Mouse (Mus musculus): ENCODE data around the gene Bex4. TPM values are rescaled to one million over a fixed set of nuclear protein-coding genes. Genes with fewer than 3 reads are reported as not detected.
"Not testable (repeated sequence)": the region's sequence is repeated elsewhere in the genome, so short reads cannot be mapped to it uniquely, and the experiment has no call there.

Bex4 gene
- polyA plus RNA-seq (2016; fragmentation: Nextera tagmentation; extraction: Ambion mirVana) = 86.0 and 97.4 TPM in 2 replicates

DNA sequence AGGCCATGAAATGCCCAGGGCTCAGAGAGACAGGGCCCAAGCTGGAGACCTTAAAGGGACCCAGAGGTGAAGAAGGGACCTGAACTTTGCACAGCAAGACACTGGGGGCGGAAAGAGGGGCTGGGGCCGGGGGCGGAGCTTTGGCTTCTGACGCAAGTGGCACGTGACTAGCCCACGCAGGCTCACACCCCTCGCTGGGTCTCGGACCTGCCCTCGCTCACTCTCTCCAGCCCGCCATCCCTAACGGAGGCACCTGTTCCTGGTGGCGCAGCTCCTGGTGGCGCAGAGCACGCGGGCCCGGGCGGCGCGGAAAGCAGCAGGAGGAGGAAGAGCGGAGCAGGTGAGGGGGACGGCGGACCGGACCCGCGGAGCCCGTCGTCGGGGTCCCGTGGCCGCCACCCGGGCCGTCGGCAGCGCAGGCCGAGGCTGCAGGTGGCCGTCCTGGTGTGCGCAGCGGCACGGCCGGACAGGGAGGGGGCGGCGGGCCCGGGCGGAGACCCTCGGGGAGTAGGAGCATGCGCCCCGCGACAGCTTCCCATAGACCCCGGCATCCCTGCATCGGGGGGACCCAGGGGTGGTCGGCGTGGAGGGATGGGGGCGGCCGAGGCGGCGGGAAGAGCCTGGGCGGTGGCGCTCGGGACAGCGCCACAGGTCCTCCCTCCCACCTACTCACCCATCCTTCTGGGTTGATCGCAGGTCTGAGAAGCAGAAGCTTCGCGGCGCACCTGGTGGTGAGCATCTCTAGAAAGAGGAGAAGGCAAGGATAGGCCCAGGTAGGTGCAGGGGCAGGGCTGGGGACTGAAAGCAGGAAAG, at the start of gene Bex4:
Gene Bex4 (plus strand): TSS at position 170 of the 813 bp plus-strand sequence.
- 27% methylated on average over 21 of the region's 64 CpGs for WGBS
- Histone ChIP-seq H3K4me3 (peak within 1 kb of the TSS; percentile 55), H3K27ac (peak within 1 kb of the TSS; percentile 64; the same call in 1 of the 2 replicates)
- not testable (repeated sequence) for H3K36me3 ChIP-seq; H3K27me3 ChIP-seq (ENCODE audit: insufficient read depth, poor library complexity, severe bottlenecking); DNase-seq (ENCODE audit: low spot score); H3K4me1 ChIP-seq (replicated peaks); H3K9me3 ChIP-seq

DNA sequence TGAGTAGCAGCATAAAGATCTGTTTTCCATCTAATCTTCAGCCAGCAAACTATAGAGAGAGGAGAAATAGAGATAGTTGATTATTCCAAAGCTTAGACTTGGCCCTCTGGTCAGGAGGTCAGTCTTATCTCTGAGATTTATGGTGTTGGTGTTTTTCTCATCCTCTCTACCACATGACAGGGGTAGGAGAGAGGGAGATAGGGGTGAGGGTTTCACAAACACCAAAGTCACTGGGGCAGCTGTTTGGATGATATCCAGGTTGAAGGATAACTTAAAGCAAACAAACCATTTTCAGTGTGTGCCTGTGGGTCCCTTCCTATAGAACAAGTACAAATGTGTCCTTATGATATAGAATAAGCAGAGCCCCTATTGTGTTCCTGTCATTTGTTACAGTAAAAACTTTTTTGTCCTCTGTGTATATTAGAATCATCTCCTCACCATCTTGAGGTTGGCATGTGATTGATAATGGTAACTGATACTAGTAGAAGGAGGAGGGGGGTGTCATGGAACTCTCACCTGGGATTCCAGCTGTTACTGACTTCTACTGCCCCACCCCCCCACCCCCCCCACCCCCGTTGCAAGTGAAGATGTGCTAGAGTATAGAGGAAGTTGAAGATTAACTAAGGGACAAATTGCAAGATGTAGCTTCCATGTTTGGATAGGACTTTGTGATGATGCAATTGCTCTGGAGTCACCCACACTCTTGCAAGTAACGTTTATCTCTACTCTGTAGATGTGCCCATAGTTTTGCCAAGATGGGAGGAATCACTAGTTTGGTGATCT, 46.1 kb upstream of the Bex4 start:
- H3K36me3 ChIP-seq = no peaks in the 10 kb centered on the region
- H3K27ac ChIP-seq = no peak overlapping the region
- H3K9me3 ChIP-seq = no peaks in the 10 kb centered on the region
- H3K27me3 ChIP-seq (ENCODE audit: insufficient read depth, poor library complexity, severe bottlenecking) = peaks cover 7% of the 10 kb centered on the region; the same call in 1 of the 2 replicates
- H3K4me3 ChIP-seq = no peak overlapping the region
- WGBS = 50% methylated on average over 2 of the region's 2 CpGs
- no peaks in the 10 kb centered on the region for H3K4me1 ChIP-seq (replicated peaks)
- no peak for DNase-seq (ENCODE audit: low spot score)

DNA sequence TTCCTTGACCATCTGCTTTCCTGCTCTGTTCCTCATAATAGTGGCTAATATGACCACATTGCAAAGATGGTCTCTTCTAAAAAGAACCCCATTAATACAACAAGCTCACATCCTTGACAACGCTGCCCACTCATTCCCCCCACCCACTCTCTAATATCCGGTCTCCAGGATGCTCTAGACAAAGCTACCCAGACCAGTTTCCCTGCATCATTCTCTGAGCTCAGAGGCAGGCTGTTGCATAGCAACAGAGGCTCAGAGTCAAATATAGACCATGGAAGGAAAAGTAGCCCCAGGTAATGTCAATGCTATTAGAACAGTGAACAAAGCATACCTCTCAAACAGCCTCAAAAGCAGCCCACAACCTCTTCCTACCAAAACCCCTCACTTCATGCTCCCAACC, 44.4 kb upstream of the Bex4 start:
- peaks cover 3% of the 10 kb centered on the region; the same call in 1 of the 2 replicates for H3K27me3 ChIP-seq (ENCODE audit: insufficient read depth, poor library complexity, severe bottlenecking)
- H3K36me3 ChIP-seq = no peaks in the 10 kb centered on the region
- 63% methylated on average over 2 of the region's 2 CpGs for WGBS
- no peak overlapping the region for H3K27ac ChIP-seq
- no peaks in the 10 kb centered on the region for H3K4me1 ChIP-seq (replicated peaks)
- no peaks in the 10 kb centered on the region for H3K9me3 ChIP-seq
- no peak overlapping the region for H3K4me3 ChIP-seq
- DNase-seq (ENCODE audit: low spot score) = no peak

DNA sequence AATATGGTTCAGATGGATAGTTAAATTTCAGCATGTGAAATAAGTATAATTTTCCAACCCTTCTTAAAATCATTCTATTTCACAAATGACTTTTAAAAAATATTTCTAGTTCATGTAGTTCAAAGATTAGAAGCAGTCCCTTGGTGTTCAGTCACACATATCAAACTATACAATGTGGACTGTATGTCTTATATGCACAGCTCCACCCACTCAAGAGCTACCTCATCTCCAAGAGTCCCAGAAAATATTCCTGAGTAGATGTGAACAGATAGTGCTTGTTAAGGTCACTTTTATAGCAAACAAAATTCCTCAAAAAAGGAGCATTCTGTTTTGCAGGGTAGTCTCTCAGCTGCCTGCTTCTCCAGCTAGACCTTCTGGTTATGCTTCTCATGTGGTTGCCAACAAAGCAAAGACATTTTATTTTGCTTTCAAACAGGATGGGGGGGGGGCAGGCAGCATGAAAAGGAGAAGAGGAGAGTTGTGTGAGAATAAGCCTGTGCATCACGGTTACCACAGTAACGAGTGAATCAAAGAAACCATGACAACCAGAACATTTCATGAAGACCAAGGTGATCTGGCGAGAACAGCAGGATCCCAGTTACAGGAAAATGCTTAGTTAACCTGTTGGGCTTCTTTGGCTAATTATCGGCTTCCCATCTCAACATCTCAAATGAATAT, 34.6 kb upstream of the Bex4 start:
- no peak overlapping the region for H3K4me3 ChIP-seq
- 61% methylated on average over 4 of the region's 4 CpGs for WGBS
- H3K27me3 ChIP-seq (ENCODE audit: insufficient read depth, poor library complexity, severe bottlenecking) = no peaks in the 10 kb centered on the region
- H3K4me1 ChIP-seq (replicated peaks) = 0 out of 2 replicates have a peak, but pooled peaks cover 2% of the 10 kb centered on the region
- H3K36me3 ChIP-seq = no peaks in the 10 kb centered on the region
- H3K27ac ChIP-seq = no peak overlapping the region
- no peak for DNase-seq (ENCODE audit: low spot score)
- H3K9me3 ChIP-seq = no peaks in the 10 kb centered on the region

DNA sequence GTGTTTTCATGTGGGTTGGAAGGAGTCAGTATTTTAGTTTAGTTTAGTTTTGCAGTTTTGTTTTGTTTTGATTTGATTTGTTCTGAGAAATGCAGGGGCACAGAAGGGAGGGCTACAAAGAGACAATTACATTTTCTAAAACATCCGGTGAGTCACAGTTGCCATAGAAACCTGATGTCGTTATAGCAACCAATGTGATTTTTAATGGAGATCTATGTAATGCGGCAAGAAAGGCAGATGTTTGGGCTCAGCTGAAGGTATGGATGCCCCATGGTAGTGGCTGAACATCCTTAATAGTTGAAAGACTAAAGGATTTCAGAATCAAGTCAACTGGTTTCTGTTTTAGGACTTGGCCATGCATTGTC, 34.1 kb upstream of the Bex4 start:
- no peak for DNase-seq (ENCODE audit: low spot score)
- Histone ChIP-seq H3K9me3 (no peaks in the 10 kb centered on the region), H3K4me1 (replicated peaks) (0 out of 2 replicates have a peak, but pooled peaks cover 2% of the 10 kb centered on the region), H3K4me3 (no peak overlapping the region), H3K27ac (no peak overlapping the region), H3K36me3 (no peaks in the 10 kb centered on the region), H3K27me3 (ENCODE audit: insufficient read depth, poor library complexity, severe bottlenecking) (no peaks in the 10 kb centered on the region)
- WGBS = 66% methylated on average over 3 of the region's 3 CpGs

DNA sequence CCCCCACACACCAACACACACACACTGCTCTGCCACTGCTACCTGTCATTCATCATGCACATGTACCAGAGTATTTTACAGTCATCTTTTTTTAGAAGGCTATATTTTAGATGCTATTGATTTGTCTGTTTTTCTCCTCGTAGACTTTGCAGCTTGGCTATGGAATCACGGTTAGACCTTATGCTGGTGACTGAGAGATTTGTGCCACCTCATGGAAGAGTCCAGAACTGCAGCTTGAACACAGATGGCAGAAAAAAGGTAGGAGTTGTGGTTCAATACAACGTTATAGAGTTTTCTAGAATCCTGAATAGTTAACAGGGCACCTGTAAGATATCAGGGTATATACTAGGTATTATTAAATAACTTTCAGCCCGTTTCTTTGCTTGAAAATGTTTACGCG, 30.9 kb upstream of the Bex4 start:
- peak; percentile 39 for DNase-seq (ENCODE audit: low spot score)

DNA sequence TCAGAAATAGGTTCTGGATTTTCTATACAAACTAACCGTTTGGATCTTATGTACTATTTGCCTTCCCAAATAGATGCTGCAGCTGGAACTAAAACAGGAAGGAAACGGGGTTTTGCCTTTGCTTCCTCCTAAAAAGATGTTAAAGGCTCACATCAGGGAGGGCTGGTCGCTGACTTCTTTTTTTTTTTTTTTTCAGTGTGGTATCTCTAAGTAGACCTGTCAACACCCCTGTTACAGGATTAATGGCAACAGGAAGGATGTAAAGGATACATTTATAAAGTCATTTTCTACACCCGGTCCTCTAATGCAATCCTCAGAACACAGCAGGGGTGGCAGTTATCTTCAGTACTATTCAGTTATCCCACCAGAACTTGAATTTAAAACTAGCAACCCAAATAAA, 23.8 kb upstream of the Bex4 start:
- 49% methylated on average over 4 of the region's 4 CpGs for WGBS
- no peak for DNase-seq (ENCODE audit: low spot score)
- Histone ChIP-seq H3K4me3 (peak overlapping the region; percentile 51; the same call in 1 of the 2 replicates), H3K9me3 (no peaks in the 10 kb centered on the region), H3K27ac (no peak overlapping the region), H3K36me3 (no peaks in the 10 kb centered on the region), H3K27me3 (ENCODE audit: insufficient read depth, poor library complexity, severe bottlenecking) (peaks cover 22% of the 10 kb centered on the region), H3K4me1 (replicated peaks) (no peaks in the 10 kb centered on the region; the same call in 1 of the 2 replicates)

More for the DNA sequence above, 30.9 kb upstream of the Bex4 start:
- no peak overlapping the region for H3K27ac ChIP-seq
- WGBS = 50% methylated on average over 6 of the region's 6 CpGs
- no peak overlapping the region for H3K4me3 ChIP-seq
- H3K4me1 ChIP-seq (replicated peaks) = 0 out of 2 replicates have a peak, but pooled peaks cover 2% of the 10 kb centered on the region
- H3K27me3 ChIP-seq (ENCODE audit: insufficient read depth, poor library complexity, severe bottlenecking) = peaks cover 9% of the 10 kb centered on the region
- no peaks in the 10 kb centered on the region for H3K36me3 ChIP-seq
- H3K9me3 ChIP-seq = no peaks in the 10 kb centered on the region

DNA sequence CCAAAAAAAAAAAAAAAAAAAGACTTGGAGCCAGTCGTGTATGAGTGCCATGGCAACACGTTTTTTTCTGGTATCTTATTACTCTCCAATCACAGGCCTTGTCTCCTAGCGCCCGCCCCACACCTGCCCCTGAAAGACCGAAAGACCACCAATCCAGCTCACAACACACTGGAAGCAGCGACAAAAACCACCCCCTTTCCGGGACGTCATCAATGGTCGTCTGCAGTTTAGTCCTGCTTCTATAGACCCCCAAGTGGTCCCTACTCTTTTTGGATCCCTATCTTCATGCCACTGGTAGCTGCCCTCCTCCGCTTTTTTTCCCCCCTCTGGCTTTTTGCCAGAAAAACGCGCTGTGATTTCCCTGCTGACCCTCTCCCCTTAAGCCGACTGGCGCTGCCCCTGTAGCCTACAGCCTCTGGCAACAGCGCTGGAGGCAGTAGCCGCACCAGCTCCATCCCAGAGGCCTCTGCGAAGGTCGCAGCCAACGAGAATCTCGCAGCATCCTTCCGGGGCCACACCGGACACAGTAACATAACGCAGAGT, 23.3 kb upstream of the Bex4 start:
- peak; percentile 82 for DNase-seq (ENCODE audit: low spot score)

DNA sequence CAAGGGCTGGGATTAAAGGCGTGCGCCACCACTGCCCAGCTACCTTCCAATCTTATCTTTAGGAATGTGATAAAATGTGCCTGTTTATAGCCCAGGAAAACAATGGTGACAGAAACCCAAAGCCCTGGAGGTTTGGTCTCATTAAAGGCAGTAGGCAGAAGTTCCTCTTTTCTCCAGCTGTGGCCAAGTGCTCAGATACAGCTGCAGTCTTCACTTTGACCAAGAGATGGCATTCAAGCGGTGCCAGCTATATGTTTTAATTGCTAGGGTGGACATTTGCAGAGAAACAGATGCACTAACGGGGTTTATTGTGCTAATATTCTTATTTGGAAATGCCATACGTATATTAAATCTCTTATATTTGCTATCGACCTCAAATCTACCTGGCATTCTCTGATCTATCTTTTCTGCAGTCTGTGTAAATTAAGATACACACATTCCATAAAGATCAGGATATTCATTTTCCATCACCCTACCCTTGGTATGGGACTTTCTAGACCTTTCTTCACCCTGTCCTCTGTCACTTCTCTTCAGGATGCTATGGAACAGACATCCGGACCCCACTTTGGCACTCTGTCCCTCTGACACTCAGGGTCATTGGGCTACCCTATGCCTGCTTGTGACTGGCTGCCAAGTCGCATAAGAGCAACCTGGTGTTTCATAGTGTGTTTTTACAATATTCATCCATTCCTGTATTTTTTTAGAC, 11.6 kb upstream of the Bex4 start:
- Histone ChIP-seq H3K4me1 (replicated peaks) (no peaks in the 10 kb centered on the region), H3K4me3 (no peak overlapping the region), H3K27me3 (ENCODE audit: insufficient read depth, poor library complexity, severe bottlenecking) (no peaks in the 10 kb centered on the region), H3K27ac (no peak overlapping the region), H3K9me3 (no peaks in the 10 kb centered on the region), H3K36me3 (no peaks in the 10 kb centered on the region)
- 64% methylated on average over 8 of the region's 8 CpGs for WGBS
- no peak for DNase-seq (ENCODE audit: low spot score)

More for the DNA sequence above, 23.3 kb upstream of the Bex4 start:
- Histone ChIP-seq H3K27me3 (ENCODE audit: insufficient read depth, poor library complexity, severe bottlenecking) (peaks cover 22% of the 10 kb centered on the region), H3K4me1 (replicated peaks) (no peaks in the 10 kb centered on the region; the same call in 1 of the 2 replicates), H3K27ac (peak overlapping the region; percentile 82), H3K4me3 (peak overlapping the region; percentile 51), H3K9me3 (no peaks in the 10 kb centered on the region), H3K36me3 (no peaks in the 10 kb centered on the region)
- WGBS = 23% methylated on average over 23 of the region's 23 CpGs

DNA sequence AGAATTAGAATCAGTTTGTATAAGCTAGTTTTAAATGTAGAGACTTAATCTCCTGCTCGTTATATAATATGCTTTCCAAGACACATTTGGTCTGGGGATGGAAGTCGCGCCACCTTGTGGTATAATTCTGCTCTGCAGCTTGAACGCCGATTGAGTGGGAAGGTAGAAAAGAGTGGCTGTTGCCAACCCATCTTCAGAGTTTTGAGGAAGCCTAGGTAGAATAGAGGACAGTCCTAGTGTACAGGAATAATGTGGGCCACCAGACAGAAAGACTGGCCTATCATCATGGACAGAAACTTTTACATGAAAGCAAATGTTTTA, 11.1 kb upstream of the Bex4 start:
- no peaks in the 10 kb centered on the region for H3K36me3 ChIP-seq
- DNase-seq (ENCODE audit: low spot score) = peak; percentile 34
- no peak overlapping the region for H3K4me3 ChIP-seq
- no peaks in the 10 kb centered on the region for H3K4me1 ChIP-seq (replicated peaks)
- H3K9me3 ChIP-seq = no peaks in the 10 kb centered on the region
- H3K27ac ChIP-seq = no peak overlapping the region
- H3K27me3 ChIP-seq (ENCODE audit: insufficient read depth, poor library complexity, severe bottlenecking) = no peaks in the 10 kb centered on the region
- 20% methylated on average over 5 of the region's 5 CpGs for WGBS

DNA sequence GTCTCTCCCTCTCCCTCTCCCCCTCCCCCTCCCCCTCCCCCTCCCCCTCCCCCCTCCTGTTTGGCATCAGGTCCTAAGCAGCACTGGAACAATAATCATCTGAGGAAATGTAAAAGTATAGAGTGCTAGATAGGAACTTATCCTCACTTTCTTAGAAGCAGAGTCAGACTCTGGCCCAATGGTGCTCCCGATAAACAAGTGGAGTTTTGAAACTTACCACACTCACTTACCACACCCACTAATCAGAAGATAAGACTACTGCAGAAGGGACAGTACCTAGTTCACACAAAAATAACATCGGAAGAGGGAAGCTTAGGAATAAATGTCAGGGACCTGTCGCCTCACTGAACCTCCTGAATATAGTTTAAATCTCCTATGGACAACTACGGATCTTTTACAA, 3.2 kb upstream of the Bex4 start:
- DNase-seq (ENCODE audit: low spot score) = no peak
- 0 out of 2 replicates have a peak, but pooled peaks cover 2% of the 10 kb centered on the region for H3K4me1 ChIP-seq (replicated peaks)
- WGBS = 87% methylated on average over 4 of the region's 4 CpGs
- H3K27ac ChIP-seq = no peak overlapping the region
- H3K36me3 ChIP-seq = no peaks in the 10 kb centered on the region
- H3K27me3 ChIP-seq (ENCODE audit: insufficient read depth, poor library complexity, severe bottlenecking) = no peaks in the 10 kb centered on the region
- no peaks in the 10 kb centered on the region for H3K9me3 ChIP-seq
- no peak overlapping the region for H3K4me3 ChIP-seq

DNA sequence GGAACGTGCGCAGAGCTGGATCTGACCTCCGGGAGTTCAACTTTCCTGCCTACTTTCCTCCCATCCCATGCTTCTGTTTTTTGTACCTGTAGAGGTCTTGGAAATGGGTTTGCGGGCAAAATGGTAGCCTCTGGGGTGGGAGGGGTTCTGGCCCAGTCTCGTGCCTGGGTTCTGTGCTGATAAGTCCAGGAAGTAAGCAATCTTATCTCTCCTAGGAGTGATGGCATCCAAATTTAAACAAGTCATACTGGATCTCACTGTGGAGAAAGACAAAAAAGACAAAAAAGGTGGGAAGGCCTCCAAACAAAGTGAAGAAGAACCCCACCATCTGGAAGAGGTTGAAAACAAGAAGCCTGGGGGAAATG, 826 bp downstream of the Bex4 start:
- H3K27me3 ChIP-seq (ENCODE audit: insufficient read depth, poor library complexity, severe bottlenecking); H3K27ac ChIP-seq; DNase-seq (ENCODE audit: low spot score); H3K9me3 ChIP-seq; H3K4me1 ChIP-seq (replicated peaks); H3K36me3 ChIP-seq: not testable (repeated sequence)
- H3K4me3 ChIP-seq = peak overlapping the region; percentile 55
- WGBS = 27% methylated on average over 5 of the region's 5 CpGs
